Mouse (Mus musculus) gastrocnemius, postnatal 25 days (tissue): ENCODE data around the gene Hoxc6. TPM values are rescaled to one million over a fixed set of nuclear protein-coding genes. Genes with fewer than 3 reads are reported as not detected.

Experiments
- DNase-seq: peaks from one replicate; pipeline ENCODE4 v3.0.0; 2022
- long read RNA-seq, 2 experiments: library from polyadenylated mRNA; stranded (forward); transcript quantifications; one replicate each; pipeline ENCODE4 v2.0.0; 2021
- total RNA-seq, 2 experiments: library from RNA; stranded (reverse); gene quantifications; 1 replicate in 1 of 2; 2 replicates in 1 of 2; pipeline ENCODE4 v1.2.3; 2021

The Hoxc6 gene
- 1 to 10 TPM; 5.3 to 8.1 TPM for total RNA-seq
- long read RNA-seq, experiment 1, partial matches to known transcripts: 0 of 2 reads
- long read RNA-seq, experiment 1, other reads (novel, unspliced or antisense): 1 of 2 reads
- long read RNA-seq, experiment 2, partial matches to known transcripts: 0 of 4 reads
- long read RNA-seq, experiment 2, other reads (novel, unspliced or antisense): 3 of 4 reads

- DNase-seq: peak; percentile 9
These were observed at the start of gene Hoxc6 for GRCm38 (mm10) chr15:102997939-102998355. TSS of gene Hoxc6 (plus strand) at chr15:102998257.

- no peak for DNase-seq
These were observed 49.2 kb upstream of the Hoxc6 start for GRCm38 (mm10) chr15:102948842-102949241.

GRCm38 (mm10) chr15:102949696-102950095 is 48.4 kb upstream of the Hoxc6 start:
- no peak for DNase-seq

DNA sequence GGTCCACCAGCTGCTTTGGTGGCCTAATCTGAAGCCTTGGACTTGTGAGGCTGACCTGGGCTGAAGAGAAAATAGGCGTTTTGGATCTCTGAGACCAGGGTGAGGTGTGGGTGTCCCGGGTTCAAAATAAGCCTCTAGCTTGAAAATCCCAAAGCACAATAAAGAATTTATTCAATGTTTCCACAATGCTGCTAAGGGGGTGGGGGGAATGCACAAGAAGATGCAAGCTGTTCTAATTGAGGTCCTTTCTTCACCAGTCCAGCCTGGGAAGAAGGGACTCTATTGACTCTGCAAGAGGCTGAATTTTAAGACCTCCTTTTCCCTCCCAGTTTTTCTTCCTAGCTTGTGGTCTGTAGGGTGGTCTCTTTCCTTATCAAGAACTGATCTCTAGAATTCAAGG is 47.2 kb upstream of the Hoxc6 start:
- no peak for DNase-seq

DNA sequence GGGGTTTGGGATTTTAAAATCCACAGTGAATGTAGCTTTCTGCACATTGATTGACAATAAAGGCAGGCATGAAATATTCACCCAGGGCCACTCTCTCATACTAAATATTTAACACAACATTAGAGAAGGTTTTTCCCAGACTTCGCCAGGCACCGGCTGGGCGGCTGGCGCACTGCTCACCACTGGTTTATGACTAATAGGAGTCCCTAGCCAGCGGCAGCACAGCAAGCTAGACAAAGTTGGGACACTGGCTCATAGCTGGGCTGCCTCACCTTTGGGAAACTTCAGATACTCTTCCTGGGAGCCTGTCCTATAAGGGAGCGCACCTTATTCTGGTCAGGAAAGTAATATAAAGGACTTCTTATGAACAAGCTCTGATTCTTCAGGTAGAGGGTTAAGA is 44.5 kb upstream of the Hoxc6 start:
- DNase-seq: peak; percentile 26

- DNase-seq: peak; percentile 34
These were observed 43.7 kb upstream of the Hoxc6 start, which contains the start of gene Hoxc11 for GRCm38 (mm10) chr15:102954192-102955006. TSS of gene Hoxc11 (plus strand) at chr15:102954427.

GRCm38 (mm10) chr15:102955007-102955382 is 43.1 kb upstream of the Hoxc6 start:
- DNase-seq: peak; percentile 68

DNA sequence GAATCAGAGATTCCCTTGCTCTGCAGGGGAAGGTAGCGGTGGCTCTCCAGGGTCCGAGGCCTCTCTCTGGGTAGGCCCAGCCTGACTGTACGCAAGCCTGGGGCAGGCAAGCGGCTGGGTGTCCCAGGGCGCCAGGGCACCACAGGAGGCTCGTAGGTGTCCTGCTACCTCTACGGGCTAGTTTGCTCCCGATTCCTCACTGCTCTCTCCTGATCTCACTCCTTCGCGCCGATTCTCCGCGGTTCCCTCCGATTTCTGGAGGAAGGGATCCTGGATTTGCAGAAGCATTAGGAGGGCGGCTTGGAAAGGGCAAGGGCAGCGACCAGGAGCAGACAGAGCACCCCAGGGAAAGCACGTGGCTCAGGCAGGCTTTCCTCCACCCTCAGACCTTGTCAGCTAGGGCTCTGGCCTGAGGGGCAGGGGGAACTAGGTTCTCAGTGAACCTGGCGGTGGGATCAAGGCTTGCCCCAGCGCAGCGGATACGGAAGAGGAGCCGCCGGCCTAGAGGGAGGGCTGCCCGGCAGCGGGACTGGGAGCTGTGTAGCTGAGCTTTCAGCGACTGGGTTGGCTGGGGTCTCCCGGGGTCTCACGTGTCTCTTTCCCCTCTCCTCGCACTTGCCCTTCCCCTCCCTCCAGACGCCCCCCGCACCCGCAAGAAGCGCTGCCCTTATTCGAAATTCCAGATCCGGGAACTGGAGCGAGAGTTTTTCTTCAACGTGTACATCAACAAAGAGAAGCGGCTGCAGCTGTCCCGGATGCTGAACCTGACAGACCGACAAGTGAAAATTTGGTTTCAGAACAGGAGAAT is 42.0 kb upstream of the Hoxc6 start:
- DNase-seq: peak; percentile 52

- DNase-seq: no peak
These were observed 41.2 kb upstream of the Hoxc6 start for GRCm38 (mm10) chr15:102956906-102957305.

DNA sequence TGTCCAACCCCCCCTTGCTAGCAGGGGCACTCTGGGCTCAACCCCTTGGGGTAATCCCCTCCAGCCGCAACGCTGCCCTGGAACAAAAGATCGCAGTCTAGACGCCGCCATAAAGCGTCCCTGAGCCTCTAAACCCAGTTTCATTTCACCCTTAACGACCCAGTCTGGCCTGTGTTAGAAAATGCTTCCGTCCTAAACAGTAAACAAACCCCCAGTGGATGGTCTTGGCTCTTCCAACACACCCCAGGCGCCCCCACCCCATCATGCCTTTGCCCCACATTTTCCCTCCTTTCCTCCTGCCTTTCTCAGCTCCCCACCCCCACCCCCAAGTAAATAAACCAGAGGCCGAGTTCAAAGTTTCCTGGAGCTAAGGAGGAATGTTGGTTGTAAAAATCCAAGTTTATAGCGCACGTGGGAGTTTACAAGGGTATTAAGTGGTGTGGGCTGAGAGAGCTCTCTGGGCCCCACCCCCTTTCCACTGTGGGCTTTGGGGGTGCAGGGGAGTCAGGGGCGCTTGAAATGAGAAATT is 38.3 kb upstream of the Hoxc6 start:
- no peak for DNase-seq

DNA sequence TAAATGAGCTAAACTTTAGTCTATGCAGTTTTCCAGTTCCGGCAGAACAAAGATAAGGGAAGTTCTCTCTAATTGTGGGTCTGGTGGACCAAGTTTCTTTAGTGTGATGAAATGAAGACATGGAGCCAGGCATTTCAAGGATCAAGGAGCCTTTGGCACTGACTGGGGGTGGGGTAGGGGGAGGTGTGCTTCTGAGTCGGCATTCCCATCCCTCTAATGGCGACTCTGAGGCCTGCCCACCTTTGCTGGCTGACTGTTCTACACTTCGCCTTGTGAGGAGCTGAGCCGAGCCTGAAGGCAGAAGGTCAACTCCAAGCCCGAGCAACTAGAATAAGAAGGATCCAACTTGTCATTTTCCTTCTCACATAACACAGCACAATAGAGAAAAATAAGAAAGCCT is 36.3 kb upstream of the Hoxc6 start:
- no peak for DNase-seq

GRCm38 (mm10) chr15:102962492-102962891 is 35.6 kb upstream of the Hoxc6 start:
- DNase-seq: peak; percentile 28

GRCm38 (mm10) chr15:102963259-102963658 is 34.8 kb upstream of the Hoxc6 start:
- DNase-seq: no peak

- peak; percentile 70 for DNase-seq
These were observed 34.1 kb upstream of the Hoxc6 start for GRCm38 (mm10) chr15:102963671-102964640.

- no peak for DNase-seq
These were observed 32.8 kb upstream of the Hoxc6 start for GRCm38 (mm10) chr15:102965003-102965891.

DNA sequence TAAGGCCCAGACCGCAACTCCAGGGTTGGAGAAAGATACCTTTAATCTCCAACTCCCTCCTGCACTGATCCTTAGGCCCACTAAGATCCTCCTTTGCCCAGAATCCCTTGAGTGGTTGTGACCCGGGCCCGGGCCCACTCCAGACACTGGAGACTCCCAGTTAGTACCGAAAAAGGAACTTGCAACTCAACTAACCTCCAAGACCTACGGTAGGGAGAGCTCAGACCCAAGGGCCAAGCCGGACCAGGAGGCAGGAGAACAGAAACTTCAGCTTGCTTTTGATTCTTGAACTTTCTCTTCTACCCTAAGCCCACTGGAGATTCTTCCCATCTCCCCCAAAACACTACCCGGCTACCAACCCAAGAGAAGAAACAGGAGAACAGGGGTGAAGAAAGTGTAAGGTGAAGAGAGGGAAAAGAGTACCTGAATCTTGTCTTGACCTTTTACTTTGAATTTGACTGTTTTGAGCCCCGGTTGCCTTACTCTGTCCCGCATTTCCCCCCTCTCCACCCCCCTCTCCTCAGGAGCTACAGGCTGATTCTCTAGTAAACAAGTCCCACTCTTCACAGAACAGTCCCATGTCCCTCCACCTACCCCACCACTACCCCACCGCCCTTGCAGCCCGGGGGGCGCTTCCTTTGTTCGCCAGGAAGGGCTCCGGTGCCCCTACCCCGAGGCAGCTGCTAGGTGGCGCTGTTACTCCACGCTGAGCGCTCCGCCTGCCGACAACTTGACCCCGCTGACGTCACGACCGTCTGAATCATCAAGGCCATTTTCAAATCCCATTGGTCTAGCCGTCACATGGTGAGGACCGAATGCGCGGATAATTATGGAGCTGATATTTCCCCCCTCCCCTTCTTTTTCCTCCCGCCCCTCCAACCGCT is 31.9 kb upstream of the Hoxc6 start:
- DNase-seq: peak; percentile 92

DNA sequence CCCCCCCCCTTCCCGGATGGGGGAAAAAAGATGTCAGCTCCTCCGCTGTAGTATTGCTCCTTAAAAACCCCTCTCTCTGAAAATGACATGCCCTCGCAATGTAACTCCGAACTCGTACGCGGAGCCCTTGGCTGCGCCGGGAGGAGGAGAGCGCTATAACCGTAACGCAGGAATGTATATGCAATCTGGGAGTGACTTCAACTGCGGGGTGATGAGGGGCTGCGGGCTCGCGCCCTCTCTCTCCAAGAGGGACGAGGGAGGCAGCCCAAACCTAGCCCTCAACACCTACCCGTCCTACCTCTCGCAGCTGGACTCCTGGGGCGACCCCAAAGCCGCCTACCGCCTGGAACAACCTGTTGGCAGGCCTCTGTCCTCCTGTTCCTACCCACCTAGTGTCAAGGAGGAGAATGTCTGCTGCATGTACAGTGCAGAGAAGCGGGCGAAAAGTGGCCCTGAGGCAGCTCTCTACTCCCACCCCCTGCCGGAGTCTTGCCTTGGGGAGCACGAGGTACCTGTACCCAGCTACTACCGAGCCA is 31.2 kb upstream of the Hoxc6 start, which contains the start of gene Hoxc10:
Gene Hoxc10 (plus strand): TSS at position 21 of the 536 bp plus-strand sequence.
- DNase-seq: peak; percentile 43

GRCm38 (mm10) chr15:102967312-102967510 is 30.8 kb upstream of the Hoxc6 start, which contains the start of gene Hoxc5:
TSS of gene Hoxc5 (plus strand) at chr15:102967443.
- no peak for DNase-seq
